Mouse (Mus musculus) testis, adult 2 months (tissue): ENCODE results near the gene Kif12.

Experiments used
- CTCF ChIP-seq: fragments of 200-500 bp; IDR thresholded peaks from 2 replicates; pipeline ENCODE4 v1.5.1; 2012; ENCODE audit warnings: low read depth, mild to moderate bottlenecking, inconsistent platforms, low read length, moderate library complexity; ENCODE audit not compliant: control insufficient read depth, insufficient read depth, insufficient replicate concordance
- POLR2A ChIP-seq: fragments of 200-500 bp; IDR thresholded peaks from 2 replicates; pipeline ENCODE4 v1.6.1; 2012; ENCODE audit warnings: low read depth, mild to moderate bottlenecking, inconsistent platforms, low read length, moderate library complexity; ENCODE audit not compliant: control insufficient read depth

- no peak for TF ChIP-seq CTCF
- no peak for TF ChIP-seq POLR2A
Observed at GRCm38 (mm10) chr4:63205583-63205982, 33.7 kb upstream of the Kif12 start.
